Mouse (Mus musculus) CD4-positive helper T cell, adult 2 months (primary cell): Measurements from ENCODE around the gene Eng.

Experiments used
- DNase-seq: peaks from one replicate; pipeline ENCODE4 v3.0.0-alpha.2; 2012; ENCODE audit warnings: low read depth, missing footprints, low spot score

The Eng gene

GRCm38 (mm10) chr2:32644799-32645475 lies 1.5 kb upstream of the Eng start:
- DNase-seq, result no peak

GRCm38 (mm10) chr2:32645647-32646046 lies 748 bp upstream of the Eng start:
- no peak for DNase-seq

- no peak for DNase-seq
Measured at GRCm38 (mm10) chr2:32647366-32647765, 971 bp downstream of the Eng start.

- DNase-seq, result no peak
Measured at GRCm38 (mm10) chr2:32653764-32654163, 7.4 kb downstream of the Eng start.

GRCm38 (mm10) chr2:32654743-32655393 lies 8.5 kb downstream of the Eng start:
- DNase-seq, result no peak

- no peak for DNase-seq
Measured at GRCm38 (mm10) chr2:32655394-32655744, 9.0 kb downstream of the Eng start.

- no peak for DNase-seq
Measured at GRCm38 (mm10) chr2:32655826-32656225, 9.4 kb downstream of the Eng start.

GRCm38 (mm10) chr2:32658873-32659272 lies 12.5 kb downstream of the Eng start:
- DNase-seq, result no peak

GRCm38 (mm10) chr2:32661509-32662107 lies 15.2 kb downstream of the Eng start:
- no peak for DNase-seq

- no peak for DNase-seq
Measured at GRCm38 (mm10) chr2:32662291-32662690, 15.9 kb downstream of the Eng start.

GRCm38 (mm10) chr2:32665345-32665744 lies 18.9 kb downstream of the Eng start:
- no peak for DNase-seq

GRCm38 (mm10) chr2:32665853-32666252 lies 19.5 kb downstream of the Eng start:
- no peak for DNase-seq

GRCm38 (mm10) chr2:32667775-32668174 lies 21.4 kb downstream of the Eng start:
- no peak for DNase-seq

GRCm38 (mm10) chr2:32668176-32668575 lies 21.8 kb downstream of the Eng start:
- no peak for DNase-seq

- no peak for DNase-seq
Measured at GRCm38 (mm10) chr2:32669876-32670275, 23.5 kb downstream of the Eng start.

GRCm38 (mm10) chr2:32671147-32671546 lies 24.8 kb downstream of the Eng start:
- DNase-seq, result no peak

GRCm38 (mm10) chr2:32671907-32672595 lies 25.7 kb downstream of the Eng start:
- DNase-seq, result no peak

- no peak for DNase-seq
Measured at GRCm38 (mm10) chr2:32673176-32673917, 27.0 kb downstream of the Eng start.

- no peak for DNase-seq
Measured at GRCm38 (mm10) chr2:32676821-32677220, 30.4 kb downstream of the Eng start.

- no peak for DNase-seq
Measured at GRCm38 (mm10) chr2:32677683-32678082, 31.3 kb downstream of the Eng start.

GRCm38 (mm10) chr2:32680051-32680451 lies 33.7 kb downstream of the Eng start:
- DNase-seq, result no peak
